Mouse (Mus musculus) spleen, adult 2 months (tissue): ENCODE data around the gene Rpn1.
A peak's percentile ranks its signal among the peaks of the same experiment; 100 is the strongest.

Experiments used
- CTCF ChIP-seq: fragments of 200-500 bp; IDR thresholded peaks from 2 replicates; pipeline ENCODE4 v1.5.1; 2011; ENCODE audit warnings: mild to moderate bottlenecking, inconsistent platforms; ENCODE audit not compliant: insufficient read depth, insufficient read length, insufficient replicate concordance; ENCODE audit errors: extremely low read depth
- POLR2A ChIP-seq: fragments of 200-500 bp; IDR thresholded peaks from 2 replicates; pipeline ENCODE4 v1.6.1; 2011; ENCODE audit warnings: low read depth, low read length, inconsistent platforms

DNA sequence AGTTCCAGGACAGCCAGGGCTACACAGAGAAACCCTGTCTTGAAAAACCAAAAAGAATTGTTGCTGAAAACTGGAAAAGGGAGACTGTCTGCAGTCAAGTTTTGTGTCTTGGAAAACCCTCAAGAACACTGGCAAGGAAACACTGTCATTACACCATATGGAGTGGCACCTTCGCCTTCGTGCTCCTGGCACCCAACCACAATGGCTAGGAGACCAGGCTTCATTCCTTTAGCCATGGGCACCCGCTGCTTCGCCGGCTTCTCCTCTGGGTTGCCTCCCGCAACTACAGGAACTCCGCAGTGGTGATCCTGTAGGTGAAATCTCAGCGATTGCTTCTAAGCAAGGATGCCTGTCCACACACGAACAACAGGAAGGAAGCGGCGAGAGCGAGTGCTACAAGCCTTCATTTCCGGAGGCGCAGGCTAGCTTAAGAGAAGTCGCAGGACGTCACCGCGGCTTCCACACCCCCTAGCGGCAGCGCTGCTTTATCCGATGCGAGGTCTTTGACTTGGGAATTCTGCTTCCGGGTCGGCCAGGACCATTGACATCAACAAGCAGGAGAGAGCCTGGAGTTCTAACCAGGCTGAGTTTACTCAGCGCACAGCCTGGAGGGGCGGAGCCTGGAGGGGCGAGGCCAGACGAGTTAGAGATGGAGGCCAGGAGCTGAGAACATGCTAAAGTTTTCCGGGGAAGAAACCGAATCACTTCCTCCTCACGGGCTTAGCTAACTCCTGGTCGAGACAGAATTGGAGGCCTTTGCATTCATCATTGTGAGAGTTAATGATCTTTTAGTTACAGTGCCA lies 9.3 kb upstream of the Rpn1 start:
- TF ChIP-seq POLR2A (peak; percentile 65; the same call in 1 of the 2 replicates), CTCF (peak; percentile 89)
